Mouse (Mus musculus) stomach, embryonic 15.5 days (tissue): ENCODE measurements around the gene Fam189a1. TPM values are rescaled to one million over a fixed set of nuclear protein-coding genes. Genes with fewer than 3 reads are reported as not detected.

Source experiments
- ATAC-seq: fragments of 200-750 bp; cut with Nextera tagmentation; 2 replicates; pipeline ENCODE4 v1.8.0; 2017; ENCODE audit warnings: low read depth, moderate number of reproducible peaks, moderate TSS enrichment; ENCODE audit not compliant: insufficient read depth, low FRiP score
- H3K27ac ChIP-seq: fragments of 300-500 bp; sonication (generic); 2 replicates; pipeline ENCODE4 v1.5.1; 2015; ENCODE audit warnings: mild to moderate bottlenecking, inconsistent platforms
- H3K27me3 ChIP-seq: fragments of 300-500 bp; sonication (generic); replicated peaks from 2 replicates; pipeline ENCODE4 v1.6.1; 2015; ENCODE audit warnings: inconsistent platforms
- H3K36me3 ChIP-seq: fragments of 300-500 bp; sonication (generic); 2 replicates; pipeline ENCODE4 v1.6.1; 2015; ENCODE audit warnings: inconsistent platforms
- H3K4me1 ChIP-seq: fragments of 300-500 bp; sonication (generic); 2 replicates; pipeline ENCODE4 v1.6.1; 2015; ENCODE audit warnings: inconsistent platforms
- H3K4me2 ChIP-seq: fragments of 300-500 bp; sonication (generic); 2 replicates; pipeline ENCODE4 v1.6.1; 2015; ENCODE audit warnings: mild to moderate bottlenecking, inconsistent platforms
- H3K4me3 ChIP-seq: fragments of 300-500 bp; sonication (generic); replicated peaks from 2 replicates; pipeline ENCODE4 v1.5.1; 2015; ENCODE audit warnings: inconsistent platforms
- H3K9ac ChIP-seq: fragments of 300-500 bp; sonication (generic); 2 replicates; pipeline ENCODE4 v1.6.1; 2015; ENCODE audit warnings: inconsistent platforms
- H3K9me3 ChIP-seq: fragments of 300-500 bp; sonication (generic); 2 replicates; pipeline ENCODE4 v1.6.1; 2016; ENCODE audit warnings: inconsistent platforms
- WGBS: fragments of 180-500 bp; shearing (Covaris S2); methylation state at CpG from one replicate; pipeline ENCODE4 v1.1.7; 2015; 5-methylcytosine and 5-hydroxymethylcytosine counted together
- polyA plus RNA-seq: library from polyadenylated mRNA; unstranded; fragments of >200 nt; fragmentation: Nextera tagmentation; extraction: Ambion mirVana; gene quantifications from 2 replicates; pipeline ENCODE4 v1.2.1, GENCODE M21; 2015

The Fam189a1 gene
- polyA plus RNA-seq, 1 experiment from 2014 or later, result 0.74 TPM

DNA sequence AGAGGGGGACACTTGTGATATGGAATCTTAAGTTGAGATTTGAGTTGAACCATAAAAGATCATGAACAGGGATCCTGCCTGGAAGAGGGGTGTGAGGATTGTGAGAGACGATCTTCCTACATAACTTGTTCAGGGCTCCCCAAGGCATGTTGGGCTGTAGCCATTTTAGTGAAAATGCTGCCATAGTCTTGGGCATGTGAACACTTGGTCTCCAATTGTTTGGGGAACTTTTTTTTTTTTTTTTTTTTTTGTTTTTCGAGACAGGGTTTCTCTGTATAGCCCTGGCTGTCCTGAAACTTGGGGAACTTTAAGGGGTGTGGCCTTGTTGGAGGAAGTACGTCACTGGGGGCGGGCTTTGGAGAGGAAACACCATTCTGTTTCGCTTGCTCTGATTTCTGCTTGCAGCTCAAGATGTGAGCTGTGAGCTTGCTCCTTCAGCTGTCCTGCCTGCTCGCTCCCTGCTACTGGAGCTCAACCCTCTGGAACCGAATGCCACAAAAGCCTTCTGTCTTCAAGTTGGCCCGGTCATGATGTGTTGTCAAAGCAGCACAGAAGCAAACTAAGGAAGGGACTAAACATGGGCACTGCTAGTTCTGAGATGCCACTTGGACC is 385.5 kb downstream of the Fam189a1 start:
- no peaks in the 10 kb centered on the region for H3K36me3 ChIP-seq
- WGBS, result 78% methylated on average over 8 of the region's 8 CpGs
- H3K4me3 ChIP-seq, result no peak overlapping the region
- H3K27ac ChIP-seq, result no peak overlapping the region
- no peak overlapping the region for H3K9ac ChIP-seq
- no peaks in the 10 kb centered on the region for H3K9me3 ChIP-seq
- ATAC-seq, result no peak
- no peaks in the 10 kb centered on the region for H3K4me1 ChIP-seq
- H3K4me2 ChIP-seq, result no peak overlapping the region
- no peaks in the 10 kb centered on the region for H3K27me3 ChIP-seq

DNA sequence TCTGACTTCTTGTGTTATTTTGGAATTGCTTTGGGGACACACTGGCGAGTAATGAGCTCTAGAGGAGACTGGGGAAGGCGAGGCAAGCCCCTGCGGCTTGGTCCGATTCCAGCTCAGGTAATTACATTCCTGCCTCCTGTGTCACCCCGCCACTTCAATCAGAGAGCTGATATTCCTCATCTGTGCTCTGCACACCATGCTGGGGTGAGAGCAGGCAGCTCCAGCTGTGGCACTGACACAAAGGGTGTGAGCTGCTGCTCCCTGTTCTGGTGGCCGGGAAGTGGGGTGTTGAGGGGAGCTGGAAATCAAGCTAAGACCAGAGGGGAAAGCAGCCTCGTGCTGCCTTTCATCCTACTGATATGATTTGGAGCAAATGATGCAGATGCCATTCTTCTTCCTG is 386.6 kb downstream of the Fam189a1 start:
- 61% methylated on average over 7 of the region's 7 CpGs for WGBS
- H3K27me3 ChIP-seq, result no peaks in the 10 kb centered on the region
- no peaks in the 10 kb centered on the region for H3K36me3 ChIP-seq
- H3K9me3 ChIP-seq, result no peaks in the 10 kb centered on the region
- no peak overlapping the region for H3K4me3 ChIP-seq
- no peak overlapping the region for H3K27ac ChIP-seq
- no peaks in the 10 kb centered on the region for H3K4me1 ChIP-seq
- H3K9ac ChIP-seq, result no peak overlapping the region
- ATAC-seq, result no peak
- no peak overlapping the region for H3K4me2 ChIP-seq

DNA sequence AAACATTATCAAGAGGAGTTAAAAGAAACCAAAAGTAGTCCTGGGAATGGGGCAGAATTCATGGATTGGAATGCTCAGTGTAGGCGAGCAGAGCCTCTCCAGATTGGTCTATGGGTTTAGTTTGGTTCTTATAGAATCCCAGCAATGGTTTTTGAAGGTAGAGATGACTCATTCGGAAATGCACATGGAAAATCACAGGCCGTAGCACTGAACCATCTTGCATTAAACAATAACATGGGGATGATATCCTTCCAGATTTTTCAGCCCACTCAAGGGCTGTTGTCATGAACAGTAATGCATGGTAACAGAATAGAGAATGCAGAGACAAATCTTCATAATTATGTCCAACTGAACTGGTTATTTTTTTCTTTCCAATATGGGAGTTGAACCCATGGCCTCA is 390.8 kb downstream of the Fam189a1 start:
- WGBS, result 79% methylated on average over 3 of the region's 3 CpGs
- H3K4me3 ChIP-seq, result no peak overlapping the region
- ATAC-seq, result no peak

DNA sequence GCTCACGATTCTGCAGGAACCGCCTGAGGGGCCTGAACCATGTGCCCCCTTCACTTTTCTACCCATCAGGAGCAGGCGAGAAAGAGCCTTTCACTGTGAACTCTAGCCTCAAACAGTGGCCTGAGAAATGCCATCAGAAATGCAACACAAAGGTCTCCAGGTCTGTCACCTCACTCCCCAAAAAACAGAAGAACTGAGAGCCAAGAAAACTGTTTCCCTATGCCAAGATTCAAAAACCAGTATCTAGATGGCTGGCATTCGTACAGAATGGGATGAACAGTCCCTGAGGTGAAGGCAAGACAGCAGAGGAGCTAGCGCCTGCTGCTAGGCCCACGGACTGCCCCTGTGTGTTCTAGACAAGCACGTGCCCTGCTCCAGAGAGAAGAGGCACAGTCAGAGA is 401.2 kb downstream of the Fam189a1 start:
- Histone ChIP-seq H3K9me3 (no peaks in the 10 kb centered on the region), H3K9ac (no peak overlapping the region), H3K4me1 (no peaks in the 10 kb centered on the region), H3K4me3 (no peak overlapping the region), H3K4me2 (no peak overlapping the region), H3K36me3 (no peaks in the 10 kb centered on the region), H3K27me3 (no peaks in the 10 kb centered on the region), H3K27ac (no peak overlapping the region)
- no peak for ATAC-seq
- 89% methylated on average over 7 of the region's 7 CpGs for WGBS

More for the DNA sequence above, 390.8 kb downstream of the Fam189a1 start:
- H3K27me3 ChIP-seq, result no peaks in the 10 kb centered on the region
- H3K9me3 ChIP-seq, result no peaks in the 10 kb centered on the region
- H3K4me2 ChIP-seq, result no peak overlapping the region
- H3K27ac ChIP-seq, result no peak overlapping the region
- H3K36me3 ChIP-seq, result no peaks in the 10 kb centered on the region
- no peaks in the 10 kb centered on the region for H3K4me1 ChIP-seq
- no peak overlapping the region for H3K9ac ChIP-seq

DNA sequence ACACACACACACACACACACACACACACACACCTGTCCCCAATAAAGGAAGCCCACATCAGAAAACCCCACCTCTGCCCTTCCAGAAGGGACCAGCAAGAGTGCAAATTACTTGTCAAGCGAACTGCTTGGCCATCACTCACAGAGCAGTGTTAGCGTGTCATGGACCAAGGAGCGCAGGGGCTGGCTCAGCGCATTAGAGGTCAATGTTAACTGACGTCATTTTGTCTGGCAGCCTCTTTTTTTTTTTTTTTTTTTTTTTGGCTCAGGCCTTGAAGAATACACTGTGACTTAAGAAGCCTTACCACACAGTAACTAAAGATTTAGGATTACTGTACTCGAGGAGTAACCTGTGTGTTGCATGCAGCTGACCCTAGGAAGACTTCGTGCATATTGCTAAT is 402.2 kb downstream of the Fam189a1 start:
- no peaks in the 10 kb centered on the region for H3K4me1 ChIP-seq
- H3K9ac ChIP-seq, result no peak overlapping the region
- 53% methylated on average over 7 of the region's 7 CpGs for WGBS
- no peaks in the 10 kb centered on the region for H3K36me3 ChIP-seq
- no peak overlapping the region for H3K27ac ChIP-seq
- no peak for ATAC-seq
- no peaks in the 10 kb centered on the region for H3K9me3 ChIP-seq
- no peak overlapping the region for H3K4me3 ChIP-seq
- no peaks in the 10 kb centered on the region for H3K27me3 ChIP-seq
- no peak overlapping the region for H3K4me2 ChIP-seq

DNA sequence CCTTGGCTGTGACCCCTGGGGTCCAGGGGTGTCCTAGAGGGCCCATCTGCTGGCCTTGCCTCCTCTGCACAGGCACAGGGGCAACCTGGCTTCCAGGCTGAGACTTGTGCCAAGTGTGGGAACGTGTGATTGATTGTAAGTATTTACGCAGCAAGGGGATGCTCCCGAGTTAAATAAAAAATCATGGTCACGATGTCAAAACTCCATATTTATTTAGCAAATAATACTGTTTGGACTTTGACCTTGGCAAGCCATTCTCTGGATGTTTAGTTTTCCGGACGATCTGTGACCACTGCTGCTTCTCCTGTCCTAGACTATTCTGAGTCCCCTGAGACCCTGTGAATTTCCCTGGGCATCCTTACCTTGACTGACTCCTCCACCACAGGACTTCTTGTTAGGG is 402.7 kb downstream of the Fam189a1 start:
- Histone ChIP-seq H3K4me2 (no peak overlapping the region), H3K9me3 (no peaks in the 10 kb centered on the region), H3K36me3 (no peaks in the 10 kb centered on the region), H3K27me3 (no peaks in the 10 kb centered on the region), H3K9ac (no peak overlapping the region), H3K4me3 (no peak overlapping the region), H3K4me1 (no peaks in the 10 kb centered on the region), H3K27ac (no peak overlapping the region)
- no peak for ATAC-seq
- WGBS, result 47% methylated on average over 6 of the region's 6 CpGs

DNA sequence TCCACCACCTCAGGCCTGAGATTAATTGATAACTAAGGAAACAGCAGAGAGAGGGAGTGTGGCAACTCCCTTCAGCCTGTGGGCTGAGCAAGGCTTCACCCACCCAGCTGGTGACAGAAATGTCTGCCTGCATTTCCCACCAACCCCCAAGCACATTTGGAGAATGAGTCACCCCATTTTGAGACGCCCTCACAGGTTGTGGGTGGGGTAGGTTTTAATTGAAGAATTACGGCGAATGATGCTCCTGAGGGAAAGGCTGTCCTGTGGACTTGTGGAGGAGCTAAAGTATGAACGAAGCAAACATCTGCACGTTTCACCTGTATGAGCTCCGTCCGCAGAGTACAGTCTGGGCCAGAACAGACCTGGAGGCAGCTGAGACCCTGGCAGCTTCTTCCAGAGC is 404.2 kb downstream of the Fam189a1 start:
- H3K4me1 ChIP-seq, result no peaks in the 10 kb centered on the region
- H3K36me3 ChIP-seq, result no peaks in the 10 kb centered on the region
- H3K27ac ChIP-seq, result no peak overlapping the region
- no peak overlapping the region for H3K4me2 ChIP-seq
- 89% methylated on average over 7 of the region's 7 CpGs for WGBS
- no peaks in the 10 kb centered on the region for H3K27me3 ChIP-seq
- no peaks in the 10 kb centered on the region for H3K9me3 ChIP-seq
- ATAC-seq, result no peak
- H3K4me3 ChIP-seq, result no peak overlapping the region
- H3K9ac ChIP-seq, result no peak overlapping the region

DNA sequence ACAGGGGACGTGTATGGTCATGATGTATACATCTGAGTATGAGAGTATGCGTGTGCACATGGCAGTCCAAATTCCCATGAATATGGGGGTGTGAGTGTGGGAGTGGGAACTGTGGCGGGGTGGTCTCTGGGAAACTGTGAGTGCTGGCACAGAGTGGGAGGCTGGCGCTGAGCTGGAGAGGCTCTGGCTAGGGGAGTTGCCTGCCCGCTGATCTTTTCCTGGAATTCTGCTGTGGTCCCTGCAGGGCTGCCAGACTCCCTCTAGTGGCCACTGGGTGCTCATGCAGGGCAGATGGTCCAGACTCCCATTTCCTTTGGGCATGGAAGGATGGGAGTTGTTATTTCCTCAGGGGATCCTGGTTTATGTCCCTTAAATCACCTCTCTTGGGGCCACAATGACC is 404.9 kb downstream of the Fam189a1 start:
- Histone ChIP-seq H3K4me2 (no peak overlapping the region), H3K4me3 (no peak overlapping the region), H3K36me3 (no peaks in the 10 kb centered on the region), H3K4me1 (no peaks in the 10 kb centered on the region), H3K9ac (no peak overlapping the region), H3K27me3 (no peaks in the 10 kb centered on the region), H3K9me3 (no peaks in the 10 kb centered on the region), H3K27ac (no peak overlapping the region)
- ATAC-seq, result peak; percentile 61
- WGBS, result 29% methylated on average over 5 of the region's 5 CpGs

DNA sequence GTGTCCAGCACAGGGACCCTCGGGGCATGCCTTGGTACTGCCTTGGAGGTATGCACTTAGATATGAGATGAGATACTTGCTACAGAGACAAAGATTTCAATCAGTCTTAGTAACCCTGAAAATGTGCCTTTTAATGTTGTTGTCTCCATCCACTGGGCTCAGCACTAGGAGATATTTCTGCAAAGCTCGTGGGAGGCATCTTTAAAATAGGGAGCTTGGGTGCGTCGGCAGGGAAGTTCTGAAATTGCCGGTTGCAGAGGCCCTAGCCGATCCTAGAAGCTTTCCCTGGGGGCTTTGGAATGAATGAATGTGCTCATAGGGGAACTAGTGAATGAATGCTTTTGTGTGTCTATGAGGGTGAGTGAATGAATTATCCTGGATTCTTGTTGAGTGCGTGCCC is 412.8 kb downstream of the Fam189a1 start:
- no peak overlapping the region for H3K4me2 ChIP-seq
- H3K27ac ChIP-seq, result no peak overlapping the region
- no peak overlapping the region for H3K9ac ChIP-seq
- no peak for ATAC-seq
- no peaks in the 10 kb centered on the region for H3K36me3 ChIP-seq
- no peaks in the 10 kb centered on the region for H3K4me1 ChIP-seq
- H3K4me3 ChIP-seq, result no peak overlapping the region
- no peaks in the 10 kb centered on the region for H3K27me3 ChIP-seq
- no peaks in the 10 kb centered on the region for H3K9me3 ChIP-seq
- WGBS, result 88% methylated on average over 7 of the region's 7 CpGs

DNA sequence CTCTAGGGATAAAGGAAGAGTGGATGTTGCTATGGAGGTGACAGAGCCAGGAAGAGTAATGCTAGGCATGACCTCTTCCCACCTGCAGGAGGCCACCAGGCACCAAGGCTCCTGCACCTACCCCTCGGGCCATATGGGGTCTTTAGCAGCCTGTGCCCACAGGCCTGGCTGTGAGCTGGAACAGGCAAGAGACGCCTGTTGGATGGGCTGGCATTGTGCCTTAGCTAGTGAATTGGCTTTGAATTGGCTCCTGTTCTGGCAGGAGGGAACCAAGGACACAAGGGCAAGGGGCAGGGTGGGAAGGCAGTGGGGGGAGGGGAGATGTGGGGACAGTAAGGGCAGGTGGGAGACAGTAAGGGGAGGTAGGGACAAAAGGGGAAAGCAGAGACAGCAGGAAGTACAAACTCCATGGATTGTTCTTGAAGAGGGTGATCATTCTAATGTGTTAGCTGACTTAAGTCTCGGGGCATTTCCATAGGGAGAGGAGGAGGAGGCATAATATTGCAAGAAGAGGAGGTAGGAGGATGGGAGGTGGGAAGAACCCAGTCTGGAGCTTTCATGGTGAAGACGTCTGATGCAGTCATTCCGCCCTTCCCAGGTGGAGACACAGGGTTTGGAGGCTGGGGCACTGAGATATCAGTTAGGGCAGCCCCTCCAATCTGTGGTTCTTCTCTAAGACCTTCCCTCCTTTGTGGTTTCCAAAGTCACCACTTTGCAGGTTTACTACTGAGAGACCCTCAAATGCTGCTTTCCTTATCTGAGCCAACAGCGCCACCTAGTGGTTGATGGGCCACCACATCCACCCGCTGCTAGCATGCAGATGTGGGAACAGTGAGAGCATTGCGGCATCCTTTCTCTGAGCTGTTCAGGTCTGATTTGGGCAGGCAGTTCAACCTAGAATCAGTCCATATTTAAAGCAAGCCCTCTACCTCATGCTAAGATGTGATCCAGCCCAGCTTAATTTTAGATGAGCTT is 414.8 kb downstream of the Fam189a1 start:
- H3K9ac ChIP-seq, result no peak overlapping the region
- H3K27ac ChIP-seq, result no peak overlapping the region
- H3K4me2 ChIP-seq, result no peak overlapping the region
- 40% methylated on average over 8 of the region's 8 CpGs for WGBS
- H3K9me3 ChIP-seq, result no peaks in the 10 kb centered on the region
- ATAC-seq, result no peak
- no peak overlapping the region for H3K4me3 ChIP-seq
- no peaks in the 10 kb centered on the region for H3K36me3 ChIP-seq
- H3K4me1 ChIP-seq, result no peaks in the 10 kb centered on the region
- no peaks in the 10 kb centered on the region for H3K27me3 ChIP-seq

DNA sequence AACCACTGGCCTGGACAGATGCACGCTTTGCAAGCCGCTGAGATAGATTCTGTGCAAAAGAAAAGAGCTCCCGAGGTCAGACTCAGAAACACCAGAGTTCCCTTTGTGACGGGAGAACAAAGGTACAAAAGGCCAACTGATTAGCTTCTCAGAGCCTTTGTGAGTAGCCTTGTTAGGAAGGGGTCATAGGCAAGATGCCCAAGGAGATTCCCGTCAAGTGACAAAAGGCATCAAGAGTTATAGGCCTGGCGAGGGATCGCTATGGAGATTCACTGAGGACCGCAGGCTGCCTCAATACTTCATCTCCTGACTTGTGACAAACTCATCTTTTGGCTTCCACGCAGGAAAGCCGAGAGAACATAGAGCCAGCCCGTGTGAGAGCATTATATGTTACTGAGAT is 417.2 kb downstream of the Fam189a1 start:
- Histone ChIP-seq H3K4me3 (no peak overlapping the region), H3K27me3 (no peaks in the 10 kb centered on the region), H3K36me3 (no peaks in the 10 kb centered on the region), H3K9ac (no peak overlapping the region), H3K4me1 (no peaks in the 10 kb centered on the region), H3K4me2 (no peak overlapping the region), H3K9me3 (no peaks in the 10 kb centered on the region), H3K27ac (no peak overlapping the region)
- WGBS, result 67% methylated on average over 11 of the region's 11 CpGs
- ATAC-seq, result no peak

DNA sequence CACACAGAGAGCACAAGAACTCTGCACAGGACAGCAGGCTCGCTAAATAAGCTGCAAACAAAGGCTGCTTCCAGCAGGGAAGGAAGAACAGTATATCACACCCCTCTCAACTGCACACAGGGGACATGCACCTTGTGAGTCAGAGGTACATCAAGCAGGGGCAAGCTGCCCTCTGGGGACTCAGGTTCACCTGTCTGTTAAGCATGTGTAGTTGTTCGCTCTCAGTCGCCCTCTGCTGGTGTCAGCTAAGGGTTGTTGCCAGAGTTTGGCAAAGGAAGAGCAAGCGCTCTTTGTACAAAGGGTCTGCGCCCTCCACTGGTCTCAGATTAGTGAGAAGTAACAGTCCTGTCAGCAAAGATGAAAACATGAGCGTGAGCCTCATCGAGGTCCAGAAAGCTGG is 426.6 kb downstream of the Fam189a1 start:
- Histone ChIP-seq H3K27ac (no peak overlapping the region), H3K36me3 (no peaks in the 10 kb centered on the region), H3K9me3 (no peaks in the 10 kb centered on the region), H3K4me2 (no peak overlapping the region), H3K9ac (no peak overlapping the region), H3K27me3 (no peaks in the 10 kb centered on the region), H3K4me1 (no peaks in the 10 kb centered on the region), H3K4me3 (no peak overlapping the region)
- ATAC-seq, result no peak
- 24% methylated on average over 7 of the region's 7 CpGs for WGBS
